Mouse (Mus musculus): ENCODE data around the gene Ncoa7. TPM values are rescaled to one million over a fixed set of nuclear protein-coding genes. Genes with fewer than 3 reads are reported as not detected.

The Ncoa7 gene
- polyA plus RNA-seq, 1 experiment from 2014 or later = 9.2 TPM

DNA sequence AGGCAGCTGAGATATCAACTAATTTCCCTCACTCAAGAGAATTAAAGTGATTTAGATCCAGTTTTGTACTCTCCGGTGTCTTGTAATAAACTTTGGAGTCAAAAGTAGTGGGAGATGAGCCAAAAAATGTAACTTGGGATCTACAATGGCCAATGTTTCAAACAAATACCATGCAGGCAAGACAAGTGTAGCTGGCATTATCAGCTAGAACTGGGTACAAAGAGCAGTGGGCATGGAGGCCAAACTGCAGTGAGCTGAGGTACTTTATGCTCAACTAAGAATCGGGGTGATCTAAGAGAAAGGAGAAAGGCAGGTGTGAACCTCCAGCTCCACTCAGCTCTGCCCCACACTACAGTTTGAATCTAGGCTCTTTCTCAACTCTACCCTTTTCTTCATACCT lies 28.7 kb downstream of the Ncoa7 start:
- 74% methylated on average over 2 of the region's 2 CpGs for WGBS
- no peak for ATAC-seq (replicated peaks; ENCODE audit: low FRiP score, low TSS enrichment, low read depth)
- H3K27me3 ChIP-seq (replicated peaks; ENCODE audit: control insufficient read depth, insufficient read depth, low read length) = no peaks in the 10 kb centered on the region

DNA sequence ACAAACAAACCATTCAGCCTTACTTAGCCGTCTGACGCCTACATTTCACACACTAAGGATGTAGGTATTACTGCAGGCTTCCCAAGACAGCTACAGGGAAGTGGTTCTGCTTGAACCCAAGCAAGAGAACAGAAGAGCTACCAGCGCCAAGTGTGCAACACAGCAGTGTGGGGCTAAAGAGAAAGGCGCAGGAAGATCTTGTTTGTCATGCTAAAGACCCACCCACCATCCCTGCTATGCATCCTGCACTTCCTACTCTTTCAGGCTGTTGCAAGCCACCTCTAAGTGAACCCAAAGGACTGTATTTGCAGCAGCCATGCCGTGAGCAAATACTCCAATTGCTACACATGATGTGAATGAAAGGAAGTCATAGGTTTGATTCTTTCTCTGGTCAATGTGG lies 29.9 kb downstream of the Ncoa7 start:
- no peak overlapping the region for H3K4me2 ChIP-seq (ENCODE audit: low read length)
- no peak overlapping the region for H3K27ac ChIP-seq (ENCODE audit: low read depth)
- no peak for DNase-seq (ENCODE audit: low spot score)
- no peak overlapping the region for H3K4me3 ChIP-seq (ENCODE audit: low read depth, low read length)
- no peak overlapping the region for H3K9ac ChIP-seq (ENCODE audit: low read length)
- WGBS = 75% methylated on average over 5 of the region's 5 CpGs
- H3K36me3 ChIP-seq (ENCODE audit: control insufficient read depth, insufficient read depth, low read length) = no peaks in the 10 kb centered on the region
- no peak for ATAC-seq (replicated peaks; ENCODE audit: low FRiP score, low TSS enrichment, low read depth)
- H3K9me3 ChIP-seq (ENCODE audit: control insufficient read depth, low read length) = no peaks in the 10 kb centered on the region
- H3K27me3 ChIP-seq (replicated peaks; ENCODE audit: control insufficient read depth, insufficient read depth, low read length) = no peaks in the 10 kb centered on the region
- no peaks in the 10 kb centered on the region for H3K4me1 ChIP-seq (replicated peaks; ENCODE audit: control insufficient read depth, insufficient read depth, low read length)

More for the DNA sequence above, 28.7 kb downstream of the Ncoa7 start:
- Histone ChIP-seq H3K9ac (ENCODE audit: low read length) (no peak overlapping the region), H3K4me2 (ENCODE audit: low read length) (no peak overlapping the region), H3K9me3 (ENCODE audit: control insufficient read depth, low read length) (no peaks in the 10 kb centered on the region), H3K36me3 (ENCODE audit: control insufficient read depth, insufficient read depth, low read length) (no peaks in the 10 kb centered on the region), H3K27ac (ENCODE audit: low read depth) (no peak overlapping the region), H3K4me1 (replicated peaks; ENCODE audit: control insufficient read depth, insufficient read depth, low read length) (no peaks in the 10 kb centered on the region), H3K4me3 (ENCODE audit: low read depth, low read length) (no peak overlapping the region)
- no peak for DNase-seq (ENCODE audit: low spot score)

DNA sequence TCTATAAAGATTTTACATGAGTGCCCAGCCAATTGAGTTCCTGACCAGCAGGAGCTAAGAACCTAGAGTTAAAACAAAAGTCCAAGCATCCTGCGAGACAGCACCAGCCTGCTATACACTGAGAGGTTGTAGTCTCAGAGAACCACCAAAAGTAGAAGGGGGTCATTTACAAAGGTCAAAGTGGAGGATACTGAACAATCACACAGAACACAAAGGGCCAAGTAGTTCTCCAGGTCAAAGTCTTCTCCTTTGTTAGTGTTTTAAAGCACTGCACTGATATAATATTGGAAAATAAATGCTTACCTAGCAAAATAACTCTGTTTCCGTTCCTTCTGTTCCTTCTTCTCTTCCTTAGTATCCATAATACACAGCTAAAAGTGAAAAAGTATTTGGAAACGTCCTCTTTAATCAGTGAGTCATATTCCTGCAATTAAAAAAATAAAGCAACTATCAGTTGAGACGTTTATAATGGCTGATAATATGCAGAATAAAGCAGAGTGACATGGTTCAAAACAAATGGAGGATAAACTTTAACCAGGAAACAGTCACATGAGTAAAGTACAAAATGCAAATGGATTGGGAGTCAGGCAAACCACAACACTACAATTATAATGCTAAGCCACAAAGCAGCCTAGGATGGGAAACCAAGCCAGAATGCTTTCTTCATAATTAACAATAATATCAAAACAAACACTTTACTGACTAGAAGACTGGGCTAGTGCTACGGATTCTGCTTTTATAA lies 31.5 kb downstream of the Ncoa7 start:
- ATAC-seq (replicated peaks; ENCODE audit: low FRiP score, low TSS enrichment, low read depth) = no peak
- Histone ChIP-seq H3K4me2 (ENCODE audit: low read length) (no peak overlapping the region), H3K4me1 (replicated peaks; ENCODE audit: control insufficient read depth, insufficient read depth, low read length) (no peaks in the 10 kb centered on the region), H3K9me3 (ENCODE audit: control insufficient read depth, low read length) (no peaks in the 10 kb centered on the region), H3K36me3 (ENCODE audit: control insufficient read depth, insufficient read depth, low read length) (no peaks in the 10 kb centered on the region), H3K27me3 (replicated peaks; ENCODE audit: control insufficient read depth, insufficient read depth, low read length) (no peaks in the 10 kb centered on the region), H3K4me3 (ENCODE audit: low read depth, low read length) (no peak overlapping the region), H3K9ac (ENCODE audit: low read length) (no peak overlapping the region), H3K27ac (ENCODE audit: low read depth) (no peak overlapping the region)
- DNase-seq (ENCODE audit: low spot score) = no peak
- 77% methylated on average over 5 of the region's 5 CpGs for WGBS

DNA sequence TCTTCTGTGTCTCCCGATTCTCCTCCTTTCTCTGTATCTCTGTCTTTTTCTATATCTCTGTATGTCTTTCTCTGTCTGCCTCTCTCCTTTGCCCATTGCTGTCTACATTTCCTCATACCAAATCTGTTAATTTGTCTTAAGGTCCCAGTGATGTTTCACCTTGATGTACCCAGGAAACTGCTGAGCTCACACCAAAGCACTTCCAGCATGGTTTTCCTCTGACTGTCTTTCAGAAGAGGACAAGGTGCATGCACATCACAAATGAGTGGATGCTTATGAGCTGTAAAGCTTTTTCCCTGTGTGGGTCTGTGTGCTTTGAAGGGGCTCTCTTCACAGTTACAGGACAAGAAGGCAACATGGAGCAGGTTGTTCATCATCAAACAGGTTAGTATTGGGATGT lies 34.3 kb downstream of the Ncoa7 start:
- Histone ChIP-seq H3K4me2 (ENCODE audit: low read length) (no peak overlapping the region), H3K9me3 (ENCODE audit: control insufficient read depth, low read length) (0 out of 2 replicates have a peak, but pooled peaks cover 3% of the 10 kb centered on the region), H3K9ac (ENCODE audit: low read length) (no peak overlapping the region), H3K4me3 (ENCODE audit: low read depth, low read length) (no peak overlapping the region), H3K27me3 (replicated peaks; ENCODE audit: control insufficient read depth, insufficient read depth, low read length) (no peaks in the 10 kb centered on the region), H3K36me3 (ENCODE audit: control insufficient read depth, insufficient read depth, low read length) (no peaks in the 10 kb centered on the region), H3K4me1 (replicated peaks; ENCODE audit: control insufficient read depth, insufficient read depth, low read length) (no peaks in the 10 kb centered on the region), H3K27ac (ENCODE audit: low read depth) (no peak overlapping the region)
- no peak for ATAC-seq (replicated peaks; ENCODE audit: low FRiP score, low TSS enrichment, low read depth)
- no peak for DNase-seq (ENCODE audit: low spot score)
- WGBS = 87% methylated on average over 1 of the region's 1 CpGs

DNA sequence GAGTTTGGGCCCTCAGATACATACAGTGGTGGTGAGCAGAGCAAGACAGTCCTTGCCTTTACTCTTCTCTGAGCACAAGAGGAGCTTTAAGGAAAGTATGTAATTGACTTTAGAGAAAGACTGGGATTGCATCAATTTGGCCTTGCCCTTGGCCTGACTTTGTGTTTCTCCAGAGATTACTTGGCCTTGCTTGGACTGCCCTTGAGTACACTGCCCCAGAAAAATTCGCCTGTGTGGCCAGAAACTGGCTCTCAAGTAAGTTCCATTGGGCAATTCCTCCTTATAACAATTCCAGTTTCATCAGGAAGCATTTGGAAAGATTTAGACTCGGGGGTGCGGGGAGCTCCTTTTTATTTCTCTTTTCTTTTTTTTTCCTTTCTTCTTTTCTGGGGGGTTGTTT lies 34.9 kb downstream of the Ncoa7 start:
- Histone ChIP-seq H3K36me3 (ENCODE audit: control insufficient read depth, insufficient read depth, low read length) (no peaks in the 10 kb centered on the region), H3K27me3 (replicated peaks; ENCODE audit: control insufficient read depth, insufficient read depth, low read length) (no peaks in the 10 kb centered on the region), H3K4me1 (replicated peaks; ENCODE audit: control insufficient read depth, insufficient read depth, low read length) (no peaks in the 10 kb centered on the region), H3K4me2 (ENCODE audit: low read length) (no peak overlapping the region), H3K9ac (ENCODE audit: low read length) (no peak overlapping the region), H3K4me3 (ENCODE audit: low read depth, low read length) (no peak overlapping the region), H3K27ac (ENCODE audit: low read depth) (no peak overlapping the region), H3K9me3 (ENCODE audit: control insufficient read depth, low read length) (0 out of 2 replicates have a peak, but pooled peaks cover 3% of the 10 kb centered on the region)
- 91% methylated on average over 3 of the region's 3 CpGs for WGBS
- no peak for ATAC-seq (replicated peaks; ENCODE audit: low FRiP score, low TSS enrichment, low read depth)
- DNase-seq (ENCODE audit: low spot score) = no peak

DNA sequence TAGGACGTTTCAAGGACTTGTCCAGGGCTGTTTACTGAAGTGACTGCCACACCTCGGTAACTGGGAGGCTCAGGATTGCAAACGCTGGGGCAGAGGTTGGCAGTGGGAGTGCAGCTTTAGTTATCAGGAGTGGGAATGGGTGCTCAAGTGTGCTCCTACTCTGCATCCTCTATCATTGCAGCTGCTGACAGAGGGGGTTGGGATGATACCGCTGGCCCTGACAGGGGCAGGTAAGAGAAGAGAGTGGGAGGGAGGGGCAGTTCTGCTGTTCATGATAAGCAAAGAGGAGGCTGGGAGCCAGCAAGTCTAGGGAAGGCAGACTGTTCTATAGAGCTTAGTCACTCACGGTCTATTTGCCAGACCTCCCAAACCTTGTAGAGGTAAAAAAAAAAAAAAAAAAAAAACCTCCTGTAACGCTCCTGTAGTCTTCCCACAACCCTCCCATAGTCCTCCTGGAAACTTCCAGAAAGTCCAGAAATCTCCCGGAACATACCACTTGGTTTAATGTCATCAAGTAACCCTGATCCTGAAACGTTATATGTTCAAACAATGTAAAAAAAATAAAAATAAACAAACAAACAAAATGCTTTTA lies 39.9 kb downstream of the Ncoa7 start:
- ATAC-seq (replicated peaks; ENCODE audit: low FRiP score, low TSS enrichment, low read depth) = no peak

DNA sequence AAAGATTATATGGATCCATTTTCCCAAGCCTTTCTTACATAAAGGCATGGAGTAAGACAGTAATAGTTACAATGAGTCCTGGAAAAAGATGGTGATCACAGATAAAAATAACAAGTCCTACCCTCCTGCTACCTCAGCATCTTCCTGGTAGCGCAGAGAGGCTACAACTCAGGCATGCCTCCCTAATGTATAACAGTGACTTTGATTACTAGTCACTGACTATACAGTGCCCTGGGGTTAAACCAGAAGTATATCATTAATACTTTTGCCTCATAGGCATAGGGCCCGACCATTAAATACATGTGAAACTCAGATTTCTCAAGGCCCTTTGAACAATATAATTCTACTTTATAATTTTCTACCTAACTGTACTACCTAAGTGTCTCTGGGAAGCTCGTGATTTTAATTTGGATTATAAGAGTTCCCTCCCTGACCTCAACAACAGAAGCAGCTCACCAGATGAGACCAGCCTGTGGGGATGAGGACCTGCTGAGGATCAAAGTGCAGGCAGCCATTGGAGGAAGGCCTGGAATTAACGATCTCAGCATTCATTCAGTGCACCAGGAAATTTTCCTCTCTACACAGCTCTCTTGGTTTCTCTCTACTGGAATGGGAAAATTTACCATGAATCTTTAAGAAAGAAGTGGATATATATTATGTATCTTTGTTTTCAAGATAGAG lies 40.7 kb downstream of the Ncoa7 start:
- Histone ChIP-seq H3K9ac (ENCODE audit: low read length) (no peak overlapping the region), H3K4me2 (ENCODE audit: low read length) (no peak overlapping the region), H3K27ac (ENCODE audit: low read depth) (no peak overlapping the region), H3K4me1 (replicated peaks; ENCODE audit: control insufficient read depth, insufficient read depth, low read length) (no peaks in the 10 kb centered on the region), H3K4me3 (ENCODE audit: low read depth, low read length) (no peak overlapping the region), H3K36me3 (ENCODE audit: control insufficient read depth, insufficient read depth, low read length) (no peaks in the 10 kb centered on the region), H3K9me3 (ENCODE audit: control insufficient read depth, low read length) (0 out of 2 replicates have a peak, but pooled peaks cover 3% of the 10 kb centered on the region), H3K27me3 (replicated peaks; ENCODE audit: control insufficient read depth, insufficient read depth, low read length) (no peaks in the 10 kb centered on the region)
- WGBS = 88% methylated on average over 4 of the region's 4 CpGs
- ATAC-seq (replicated peaks; ENCODE audit: low FRiP score, low TSS enrichment, low read depth) (no peak), DNase-seq (ENCODE audit: low spot score) (no peak)

More for the DNA sequence above, 39.9 kb downstream of the Ncoa7 start:
- Histone ChIP-seq H3K4me3 (ENCODE audit: low read depth, low read length) (no peak overlapping the region), H3K36me3 (ENCODE audit: control insufficient read depth, insufficient read depth, low read length) (no peaks in the 10 kb centered on the region), H3K27me3 (replicated peaks; ENCODE audit: control insufficient read depth, insufficient read depth, low read length) (no peaks in the 10 kb centered on the region), H3K4me2 (ENCODE audit: low read length) (no peak overlapping the region), H3K27ac (ENCODE audit: low read depth) (no peak overlapping the region), H3K9me3 (ENCODE audit: control insufficient read depth, low read length) (0 out of 2 replicates have a peak, but pooled peaks cover 3% of the 10 kb centered on the region), H3K9ac (ENCODE audit: low read length) (no peak overlapping the region), H3K4me1 (replicated peaks; ENCODE audit: control insufficient read depth, insufficient read depth, low read length) (no peaks in the 10 kb centered on the region)
- no peak for DNase-seq (ENCODE audit: low spot score)
- WGBS = 72% methylated on average over 8 of the region's 8 CpGs

DNA sequence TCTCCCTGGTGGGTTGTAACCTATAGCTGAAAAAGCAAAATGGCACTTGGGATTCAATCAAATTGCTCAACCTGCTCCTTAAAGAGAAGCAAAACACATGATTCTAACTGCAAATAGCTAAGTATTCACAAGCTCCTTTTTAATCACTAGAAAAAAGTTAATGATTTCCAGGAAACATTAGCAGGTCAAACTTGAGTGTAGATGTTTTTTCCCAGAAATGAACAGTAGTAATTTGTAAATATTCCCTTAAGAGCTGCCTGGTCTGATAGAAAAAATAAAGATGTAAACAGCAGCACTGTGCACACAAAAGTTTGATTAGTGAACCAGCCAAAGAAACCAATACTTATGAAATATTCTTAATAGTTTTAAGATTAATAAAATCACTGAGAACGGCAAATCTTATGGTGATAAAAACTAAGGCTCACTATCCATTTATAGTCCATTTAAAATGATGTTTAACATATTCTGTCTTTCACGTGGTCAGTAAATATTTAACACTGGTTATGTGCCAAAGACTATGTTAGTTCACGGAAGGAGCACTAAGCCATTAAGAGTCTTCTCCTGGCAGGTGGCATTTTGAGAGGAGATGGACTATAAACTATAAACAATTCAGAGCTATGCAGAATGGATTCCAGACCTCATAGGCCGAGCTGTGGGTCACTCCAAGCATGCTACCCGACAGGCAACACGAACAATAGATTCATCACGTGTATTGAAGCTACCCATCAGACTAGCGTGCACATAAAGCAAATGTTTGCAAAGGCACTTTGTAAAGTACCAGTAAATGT lies 43.6 kb downstream of the Ncoa7 start:
- Histone ChIP-seq H3K4me3 (ENCODE audit: low read depth, low read length) (no peak overlapping the region), H3K36me3 (ENCODE audit: control insufficient read depth, insufficient read depth, low read length) (no peaks in the 10 kb centered on the region), H3K4me1 (replicated peaks; ENCODE audit: control insufficient read depth, insufficient read depth, low read length) (0 out of 2 replicates have a peak, but pooled peaks cover 7% of the 10 kb centered on the region), H3K9ac (ENCODE audit: low read length) (no peak overlapping the region), H3K27ac (ENCODE audit: low read depth) (no peak overlapping the region), H3K27me3 (replicated peaks; ENCODE audit: control insufficient read depth, insufficient read depth, low read length) (no peaks in the 10 kb centered on the region), H3K4me2 (ENCODE audit: low read length) (no peak overlapping the region), H3K9me3 (ENCODE audit: control insufficient read depth, low read length) (no peaks in the 10 kb centered on the region)
- WGBS = 37% methylated on average over 8 of the region's 8 CpGs
- ATAC-seq (replicated peaks; ENCODE audit: low FRiP score, low TSS enrichment, low read depth) (no peak), DNase-seq (ENCODE audit: low spot score) (no peak)
